22 mouse cellular contexts compared by ENCODE assay signal in genomic region chr14:48090465-48090864, GRCm38 (mm10). TPM values are rescaled to one million over a fixed set of nuclear protein-coding genes. Genes with fewer than 3 reads are reported as not detected.
DNase-seq lines count a peak whose midpoint lies in the region; ATAC-seq and TF ChIP-seq lines count a peak whose summit lies in the region.
"Had no signal": no experiment of that assay in that cellular context is flagged by ENCODE, and none has a peak within 500 bp of the region (broad histone marks: within the 10 kb centered on the region; RNA-seq: fewer than 3 reads in every experiment).

No protein-coding gene starts in this region.

- WGBS in hindbrain, embryonic 10.5 days: 74% methylated on average over 4 of the region's 4 CpGs
- 71% methylated on average over 4 of the region's 4 CpGs for WGBS in hindbrain, embryonic 11.5 days
- 45% methylated on average over 4 of the region's 4 CpGs for WGBS in lung, embryonic 14.5 days
- 37% methylated on average over 4 of the region's 4 CpGs for WGBS in lung, postnatal 0 days
- 43% methylated on average over 4 of the region's 4 CpGs for WGBS in lung, adult 2 months

- H3K4me1 ChIP-seq in hindbrain, embryonic 10.5 days (replicated peaks): peaks cover 22% of the 10 kb centered on the region
- H3K4me1 ChIP-seq in hindbrain, embryonic 11.5 days (replicated peaks; ENCODE audit: control insufficient read depth, insufficient read depth, low read length): peaks cover 4% of the 10 kb centered on the region; the same call in 1 of the 2 replicates
- H3K4me1 ChIP-seq in lung, embryonic 14.5 days (ENCODE audit: insufficient read depth): 0 out of 2 replicates have a peak, but pooled peaks cover 5% of the 10 kb centered on the region
- H3K4me1 ChIP-seq in lung, postnatal 0 days (ENCODE audit: insufficient read depth, low read depth, low read length): 0 out of 2 replicates have a peak, but pooled peaks cover 6% of the 10 kb centered on the region
- H3K4me1 ChIP-seq in lung, adult 2 months (ENCODE audit: control insufficient read depth, insufficient read depth, low read length): no peaks in the 10 kb centered on the region; the same call in 1 of the 2 replicates

- no peaks in the 10 kb centered on the region for H3K27me3 ChIP-seq in hindbrain, embryonic 10.5 days (ENCODE audit: insufficient read depth, poor library complexity, severe bottlenecking)
- H3K27me3 ChIP-seq in hindbrain, embryonic 11.5 days (ENCODE audit: control insufficient read depth, insufficient read depth, low read length): no peaks in the 10 kb centered on the region
- no peaks in the 10 kb centered on the region for H3K27me3 ChIP-seq in lung, embryonic 14.5 days (ENCODE audit: insufficient read depth, low read length)
- no peaks in the 10 kb centered on the region for H3K27me3 ChIP-seq in lung, postnatal 0 days (replicated peaks; ENCODE audit: insufficient read depth, low read length)
- H3K27me3 ChIP-seq: CH12.LX had no signal

- H3K27ac ChIP-seq in hindbrain, embryonic 10.5 days: peak overlapping the region; percentile 36; the same call in 1 of the 2 replicates
- no peak overlapping the region for H3K27ac ChIP-seq in hindbrain, embryonic 11.5 days (ENCODE audit: low read depth, low read length)
- H3K27ac ChIP-seq in lung, embryonic 14.5 days (ENCODE audit: low read depth): no peak overlapping the region
- no peak overlapping the region for H3K27ac ChIP-seq in lung, postnatal 0 days (ENCODE audit: low read length)

- no peak overlapping the region for H3K4me2 ChIP-seq in hindbrain, embryonic 11.5 days (replicated peaks; ENCODE audit: low read depth, low read length)
- H3K4me2 ChIP-seq in lung, embryonic 14.5 days: no peak overlapping the region
- H3K4me2 ChIP-seq in lung, postnatal 0 days (replicated peaks; ENCODE audit: low read depth, low read length): no peak overlapping the region

- no peak for DNase-seq in hindbrain, embryonic 10.5 days (ENCODE audit: low spot score)
- DNase-seq in hindbrain, embryonic 11.5 days (ENCODE audit: low spot score): no peak
- peak; percentile 7 for DNase-seq in lung, embryonic 14.5 days
- DNase-seq in lung, postnatal 25 days (ENCODE audit: low spot score): no peak
- peak; percentile 71 for DNase-seq in lung, postnatal 0 days (ENCODE audit: low spot score)
- no peak for DNase-seq in lung, adult 2 months
- peak; percentile 17 for DNase-seq in testis, postnatal 14 days (ENCODE audit: low spot score)
- DNase-seq in testis, postnatal 10 days (ENCODE audit: low spot score): no peak
- DNase-seq: adrenal gland, adult 2 months; adrenal gland, adult 8-10 months; adrenal gland, postnatal 10 days; adrenal gland, postnatal 14 days; adrenal gland, postnatal 25 days; adrenal gland, postnatal 36 days; B cell, adult 2 months; cerebellum, adult 11 months; cerebellum, adult 11-12 months had no signal

- H3K4me3 ChIP-seq in hindbrain, embryonic 10.5 days: no peak overlapping the region
- H3K4me3 ChIP-seq in hindbrain, embryonic 11.5 days (ENCODE audit: low read depth, low read length): no peak overlapping the region
- no peak overlapping the region for H3K4me3 ChIP-seq in lung, embryonic 14.5 days (ENCODE audit: low read depth, low read length)
- no peak overlapping the region for H3K4me3 ChIP-seq in lung, postnatal 0 days (ENCODE audit: low read depth, low read length)
- H3K4me3 ChIP-seq in lung, adult 2 months (replicated peaks; ENCODE audit: extremely low read depth, low read depth, low read length): no peak overlapping the region

- no peak for TF ChIP-seq CTCF in lung, embryonic 14.5 days (IDR thresholded peaks at IDR 0.05; ENCODE audit: low read depth)
- no peak for TF ChIP-seq CTCF in lung, postnatal 0 days (IDR thresholded peaks at IDR 0.05)
- TF ChIP-seq CTCF in lung, adult 2 months (IDR thresholded peaks at IDR 0.05; ENCODE audit: insufficient read depth, low read length): no peak

- TF ChIP-seq EP300 in lung, postnatal 0 days (IDR thresholded peaks at IDR 0.05): peak; percentile 61

- no peaks in the 10 kb centered on the region for H3K9me3 ChIP-seq in hindbrain, embryonic 10.5 days
- H3K9me3 ChIP-seq in hindbrain, embryonic 11.5 days (ENCODE audit: control insufficient read depth, low read length): no peaks in the 10 kb centered on the region
- no peaks in the 10 kb centered on the region for H3K9me3 ChIP-seq in lung, embryonic 14.5 days (ENCODE audit: low read depth, low read length)
- H3K9me3 ChIP-seq in lung, postnatal 0 days (ENCODE audit: low read length): no peaks in the 10 kb centered on the region
- H3K9me3 ChIP-seq: G1E had no signal

- H3K9ac ChIP-seq in hindbrain, embryonic 11.5 days (ENCODE audit: low read depth, low read length): no peak overlapping the region
- H3K9ac ChIP-seq in lung, embryonic 14.5 days: no peak overlapping the region
- H3K9ac ChIP-seq in lung, postnatal 0 days (replicated peaks; ENCODE audit: low read depth): no peak overlapping the region

- ATAC-seq in hindbrain, embryonic 11.5 days (ENCODE audit: low FRiP score): no peak
- ATAC-seq in lung, embryonic 14.5 days (ENCODE audit: insufficient read depth): no peak
- ATAC-seq in lung, postnatal 0 days: peak; percentile 37
- ATAC-seq: activated CD4-positive, CD25-positive, alpha-beta regulatory T cell, adult 4 months; CD4-positive, CD25-positive, alpha-beta regulatory T cell, adult 4 months; Patski had no signal

- no peak for TF ChIP-seq POLR2A in lung, adult 2 months (IDR thresholded peaks at IDR 0.05; ENCODE audit: borderline replicate concordance, extremely low read depth, low read depth, low read length)

- no peaks in the 10 kb centered on the region for H3K36me3 ChIP-seq in hindbrain, embryonic 10.5 days
- no peaks in the 10 kb centered on the region for H3K36me3 ChIP-seq in hindbrain, embryonic 11.5 days (ENCODE audit: control insufficient read depth, insufficient read depth, low read length)
- no peaks in the 10 kb centered on the region for H3K36me3 ChIP-seq in lung, embryonic 14.5 days (ENCODE audit: insufficient read depth)
- no peaks in the 10 kb centered on the region for H3K36me3 ChIP-seq in lung, postnatal 0 days (ENCODE audit: insufficient read depth, low read length)
- H3K36me3 ChIP-seq: G1E had no signal

RNA-seq across cellular contexts. Expression of gene Peli2, which starts 30.2 kb away (rescaled TPM):
- polyA plus RNA-seq in hindbrain, embryonic 10.5 days (2016; fragmentation: Nextera tagmentation; extraction: Ambion mirVana): 16.0 and 16.9 TPM in 2 replicates
- 17.3 and 17.6 TPM in 2 replicates for polyA plus RNA-seq in hindbrain, embryonic 11.5 days (2014; fragmentation: Nextera tagmentation; extraction: Ambion mirVana)
- 16.0 and 16.5 TPM in 2 replicates for polyA plus RNA-seq in lung, embryonic 14.5 days (2014; fragmentation: Nextera tagmentation; extraction: Ambion mirVana)
- 9.6 and 11.7 TPM in 2 replicates for polyA plus RNA-seq in lung, postnatal 0 days (2015; fragmentation: Nextera tagmentation; extraction: Ambion mirVana)
- polyA plus RNA-seq in lung, adult 2 months (2012; rRNA removed): 18.7 and 25.0 TPM in 2 replicates
- polyA plus RNA-seq: G1E had no signal

Comparison
In these comparisons a context has a peak if more than half of its experiments do, and no peak if none do; other contexts are left out.
1. DNase-seq: peak in lung, embryonic 14.5 days (single experiment), lung, postnatal 0 days (single experiment) and testis, postnatal 14 days (single experiment); none in hindbrain, embryonic 10.5 days (single experiment), hindbrain, embryonic 11.5 days (single experiment), lung, postnatal 25 days (single experiment), lung, adult 2 months (single experiment) and testis, postnatal 10 days (single experiment).